Mouse (Mus musculus) CH12.LX (cell line): ENCODE data around the gene Gcnt7. TPM values are rescaled to one million over a fixed set of nuclear protein-coding genes. Genes with fewer than 3 reads are reported as not detected.

Experiments
- DNase-seq: peaks from one replicate; pipeline ENCODE4 v3.0.0-alpha.2; 2013; ENCODE audit errors: extremely low read depth
- H3K27ac ChIP-seq: 2 replicates; pipeline ENCODE4 v1.5.1; 2012; ENCODE audit warnings: low read depth, mild to moderate bottlenecking, control low read depth, moderate library complexity; ENCODE audit not compliant: insufficient read depth
- H3K27me3 ChIP-seq: replicated peaks from 2 replicates; pipeline ENCODE3; 2012; ENCODE audit warnings: inconsistent platforms
- H3K36me3 ChIP-seq, 2 experiments: replicated peaks in 1 of 2; 2 replicates each; pipeline versions ENCODE3 to v1.6.1; 2012; ENCODE audit warnings: inconsistent platforms in 1 of 2, low read length in 1 of 2, mild to moderate bottlenecking in 1 of 2, mixed read lengths in 1 of 2, moderate library complexity in 1 of 2; ENCODE audit not compliant: control insufficient read depth in 1 of 2, insufficient read depth in 1 of 2
- H3K4me1 ChIP-seq, 2 experiments: 2 replicates each; pipeline ENCODE4 v1.6.1; 2012; ENCODE audit warnings: inconsistent platforms in 1 of 2, moderate library complexity in 1 of 2; ENCODE audit not compliant: insufficient read depth in 2 of 2, control insufficient read depth in 1 of 2
- H3K4me2 ChIP-seq: 2 replicates; pipeline ENCODE4 v1.6.1; 2012; ENCODE audit warnings: low read depth, mild to moderate bottlenecking, control low read depth; ENCODE audit not compliant: poor library complexity, insufficient read depth, severe bottlenecking
- H3K4me3 ChIP-seq, 3 experiments: fragments of 150-350 bp in 1 of 3; sonication (generic) in 1 of 3; replicated peaks in 1 of 3; 2 replicates each; pipeline versions ENCODE3 to v1.5.1; 2011 to 2012; ENCODE audit warnings: low read depth in 2 of 3, low read length in 2 of 3, mild to moderate bottlenecking in 2 of 3, moderate library complexity in 2 of 3, control low read depth in 1 of 3, improper control_type of control experiment in 1 of 3, inconsistent platforms in 1 of 3, mixed read lengths in 1 of 3; ENCODE audit not compliant: poor library complexity in 1 of 3
- H3K79me2 ChIP-seq: replicated peaks from 2 replicates; pipeline ENCODE4 v1.6.1; 2012; ENCODE audit warnings: mild to moderate bottlenecking, moderate library complexity; ENCODE audit not compliant: control insufficient read depth, poor library complexity, insufficient read depth, severe bottlenecking; ENCODE audit errors: extremely low read depth
- H3K9ac ChIP-seq: 2 replicates; pipeline ENCODE4 v1.6.1; 2012; ENCODE audit warnings: low read depth, mild to moderate bottlenecking, control low read depth, moderate library complexity; ENCODE audit not compliant: insufficient read depth
- H3K9me3 ChIP-seq: replicated peaks from 2 replicates; pipeline ENCODE3; 2012; ENCODE audit warnings: low read length, inconsistent platforms, mixed read lengths
- BHLHE40 ChIP-seq: IDR thresholded peaks from 2 replicates; pipeline ENCODE4 v1.6.1; 2011; ENCODE audit warnings: mild to moderate bottlenecking, low read depth, low read length, improper control_type of control experiment
- CTCF ChIP-seq, 2 experiments: IDR thresholded peaks in 1 of 2; conservative IDR thresholded peaks in 1 of 2; 2 replicates each; pipeline ENCODE4 v1.5.1; 2011 to 2012; ENCODE audit warnings: low read depth in 2 of 2, low read length in 2 of 2, improper control_type of control experiment in 1 of 2, inconsistent platforms in 1 of 2, mild to moderate bottlenecking in 1 of 2, moderate library complexity in 1 of 2
- E2F4 ChIP-seq: IDR thresholded peaks from 2 replicates; pipeline ENCODE4 v1.6.1; 2011; ENCODE audit warnings: low read depth, low read length, improper control_type of control experiment; ENCODE audit not compliant: insufficient replicate concordance
- ELF1 ChIP-seq: IDR thresholded peaks from 2 replicates; pipeline ENCODE4 v1.6.1; 2014; ENCODE audit warnings: low read depth, mild to moderate bottlenecking, inconsistent platforms, low read length, improper control_type of control experiment
- GABPA ChIP-seq: IDR thresholded peaks from 2 replicates; pipeline ENCODE4 v1.6.1; 2012; ENCODE audit warnings: low read depth, low read length, improper control_type of control experiment, inconsistent platforms; ENCODE audit not compliant: insufficient replicate concordance
- IRF4 ChIP-seq: IDR thresholded peaks from 2 replicates; pipeline ENCODE4 v1.6.1; 2014; ENCODE audit warnings: low read depth, mild to moderate bottlenecking, inconsistent platforms, low read length, improper control_type of control experiment
- MAFK ChIP-seq: IDR thresholded peaks from 2 replicates; pipeline ENCODE4 v1.6.1; 2011; ENCODE audit warnings: low read length, improper control_type of control experiment; ENCODE audit not compliant: insufficient replicate concordance
- MAZ ChIP-seq: IDR thresholded peaks from 2 replicates; pipeline ENCODE4 v1.6.1; 2012; ENCODE audit warnings: low read depth, mild to moderate bottlenecking, inconsistent platforms, low read length, improper control_type of control experiment, moderate library complexity
- NRF1 ChIP-seq: IDR thresholded peaks from 2 replicates; pipeline ENCODE4 v1.6.1; 2014; ENCODE audit warnings: low read depth, mild to moderate bottlenecking, inconsistent platforms, low read length, improper control_type of control experiment, moderate library complexity
- POLR2A ChIP-seq: IDR thresholded peaks from 2 replicates; pipeline ENCODE4 v1.6.1; 2011; ENCODE audit warnings: low read depth, mild to moderate bottlenecking, improper control_type of control experiment, low read length
- RAD21 ChIP-seq: IDR thresholded peaks from 2 replicates; pipeline ENCODE4 v1.6.1; 2011; ENCODE audit warnings: low read depth, mild to moderate bottlenecking, low read length, improper control_type of control experiment, moderate library complexity
- TBP ChIP-seq: conservative IDR thresholded peaks from 2 replicates; pipeline ENCODE4 v1.6.1; 2011; ENCODE audit warnings: low read depth, low read length, improper control_type of control experiment
- TCF12 ChIP-seq: IDR thresholded peaks from 2 replicates; pipeline ENCODE4 v1.6.1; 2014; ENCODE audit warnings: low read depth, mild to moderate bottlenecking, inconsistent platforms, low read length, improper control_type of control experiment
- UBTF ChIP-seq: IDR thresholded peaks from 2 replicates; pipeline ENCODE4 v1.6.1; 2012; ENCODE audit warnings: low read depth, mild to moderate bottlenecking, inconsistent platforms, low read length, improper control_type of control experiment, moderate library complexity
- USF1 ChIP-seq: IDR thresholded peaks from 2 replicates; pipeline ENCODE4 v1.6.1; 2014; ENCODE audit warnings: low read depth, mild to moderate bottlenecking, inconsistent platforms, low read length, improper control_type of control experiment
- USF2 ChIP-seq: conservative IDR thresholded peaks from 2 replicates; pipeline ENCODE4 v1.6.1; 2011; ENCODE audit warnings: low read depth, low read length, improper control_type of control experiment
- ZC3H11A ChIP-seq: IDR thresholded peaks from 2 replicates; pipeline ENCODE4 v1.6.1; 2012; ENCODE audit warnings: low read depth, mild to moderate bottlenecking, inconsistent platforms, low read length, improper control_type of control experiment
- ZKSCAN1 ChIP-seq: IDR thresholded peaks from 2 replicates; pipeline ENCODE4 v1.6.1; 2012; ENCODE audit warnings: low read depth, inconsistent platforms, low read length, improper control_type of control experiment, borderline replicate concordance
- ZNF384 ChIP-seq: IDR thresholded peaks from 2 replicates; pipeline ENCODE4 v1.6.1; 2012; ENCODE audit warnings: low read depth, low read length, improper control_type of control experiment, inconsistent platforms
- dilution Hi-C: fragments of 300-500 bp; cut with MboI; formaldehyde crosslinking; loops from 2 replicates; pipeline ENCODE4 v1.14.3; 2020; ENCODE audit warnings: low sequenced_read_pairs; ENCODE audit not compliant: extremely low pct_unique_long_range_greater_than_20kb, extremely low pct_ligation_motif_present
- in situ Hi-C: fragments of 300-500 bp; cut with MboI; formaldehyde crosslinking; loops from 3 replicates; pipeline ENCODE4 v1.14.3; 2019; ENCODE audit warnings: low sequenced_read_pairs, low pct_ligation_motif_present, low pct_unique_long_range_greater_than_20kb, mixed read lengths
- polyA plus RNA-seq: library from polyadenylated mRNA; unstranded; fragments of >175 nt; gene quantifications from 2 replicates; pipeline ENCODE4 v1.2.1, GENCODE M21; 2012; ENCODE audit warnings: low read depth; ENCODE audit not compliant: insufficient read length
- total RNA-seq, 2 experiments: library from RNA; depleted of rRNA; stranded (reverse); fragments of 300-350 nt in 1 of 2; fragments of >200 nt in 1 of 2; gene quantifications; 2 replicates each; pipeline ENCODE4 v1.2.3; 2012 to 2014

The Gcnt7 gene
- total and polyA plus RNA-seq, 3 experiments = 0.17 to 0.21 TPM; not detected in 1

DNA sequence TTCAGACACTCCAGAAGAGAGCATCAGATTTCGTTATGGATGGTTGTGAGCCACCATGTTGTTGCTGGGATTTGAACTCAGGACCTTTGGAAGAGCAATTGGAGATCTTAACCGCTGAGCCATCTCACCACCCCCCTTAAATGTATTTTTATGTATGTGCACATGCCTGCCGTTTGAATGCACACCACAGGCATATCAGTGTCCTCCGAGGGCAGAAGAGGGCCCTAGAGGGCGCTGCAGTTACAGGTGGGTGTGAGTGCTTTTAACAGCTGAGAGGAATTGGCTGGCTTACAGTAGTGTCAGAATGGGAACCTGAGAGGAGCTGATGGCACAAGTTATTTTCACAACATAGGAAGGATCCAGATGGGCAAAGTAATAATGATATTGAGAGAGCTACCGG lies 16.6 kb upstream of the Gcnt7 start:
- no peak overlapping the region for H3K9ac ChIP-seq
- peak; percentile 41 for DNase-seq
- H3K36me3 ChIP-seq = peaks cover 0 to 15% of the 10 kb centered on the region in 2 experiments
- H3K9me3 ChIP-seq = no peaks in the 10 kb centered on the region
- no peaks in the 10 kb centered on the region for H3K79me2 ChIP-seq
- H3K4me2 ChIP-seq = no peak overlapping the region
- no peak overlapping the region for H3K4me3 ChIP-seq
- dilution Hi-C loops = no loop called here
- in situ Hi-C loops = loop anchor here (10.0 to 25.0 kb wide), 3 partner anchors 300 to 612 kb away; no protein-coding TSS in a partner anchor
- H3K27ac ChIP-seq = no peak overlapping the region
- TF ChIP-seq RAD21 (peak; percentile 14), MAZ (0 out of 2 replicates have a peak, but pooled peaks have one; percentile 18), BHLHE40 (peak; percentile 17; the same call in 1 of the 2 replicates), CTCF (conservative IDR thresholded peaks at IDR 0.05 in 1 of 2, IDR thresholded peaks at IDR 0.05 in 1 of 2; ENCODE audit: low read depth in 2 of 2, low read length in 2 of 2) (peak; percentile 33 to 64), ZKSCAN1 (no peak)
- peaks cover 4 to 11% of the 10 kb centered on the region in 2 experiments; a peak in 3 of 4 replicates for H3K4me1 ChIP-seq
- peaks cover 3% of the 10 kb centered on the region for H3K27me3 ChIP-seq

DNA sequence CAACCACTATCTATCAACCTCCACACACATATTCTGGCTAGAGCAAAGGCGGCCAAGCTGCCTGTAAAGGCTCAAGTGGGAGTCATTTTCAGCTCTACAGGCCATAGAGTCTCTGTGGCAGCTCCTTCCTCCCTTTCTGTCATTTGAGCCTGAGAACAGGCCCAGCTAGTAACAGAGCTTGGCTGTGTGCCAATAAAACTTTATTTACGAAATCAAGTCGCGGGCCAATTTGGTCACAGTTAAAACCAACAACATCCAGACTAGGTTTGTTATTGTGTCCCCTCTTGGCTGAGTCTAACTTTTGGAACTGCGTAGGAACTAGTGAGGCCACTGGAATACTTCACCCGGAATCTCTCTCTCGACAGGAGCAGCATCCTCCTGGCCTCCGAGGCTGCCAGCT lies 15.2 kb upstream of the Gcnt7 start:
- DNase-seq = no peak
- H3K4me2 ChIP-seq = no peak overlapping the region
- no peak overlapping the region for H3K27ac ChIP-seq
- peaks cover 4 to 11% of the 10 kb centered on the region in 2 experiments; a peak in 3 of 4 replicates for H3K4me1 ChIP-seq
- dilution Hi-C loops = no loop called here
- no peak for TF ChIP-seq IRF4
- no peak for TF ChIP-seq TCF12
- TF ChIP-seq ZC3H11A = no peak
- TF ChIP-seq USF2 = no peak
- no peak for TF ChIP-seq USF1
- no peak for TF ChIP-seq POLR2A
- no peak for TF ChIP-seq E2F4
- no peak for TF ChIP-seq ZNF384
- TF ChIP-seq MAFK = no peak
- no peak for TF ChIP-seq TBP
- no peak for TF ChIP-seq UBTF
- TF ChIP-seq ELF1 = no peak
- TF ChIP-seq BHLHE40 = no peak
- TF ChIP-seq MAZ = no peak
- TF ChIP-seq NRF1 = no peak
- no peak for TF ChIP-seq GABPA
- TF ChIP-seq, all 38 proteins: peak for 0
- no peaks in the 10 kb centered on the region for H3K27me3 ChIP-seq
- no peaks in the 10 kb centered on the region for H3K79me2 ChIP-seq
- in situ Hi-C loops = loop anchor here (10.0 kb wide), 2 partner anchors 301 to 521 kb away; no protein-coding TSS in a partner anchor
- peaks cover 10 to 29% of the 10 kb centered on the region in 2 experiments for H3K36me3 ChIP-seq
- H3K4me3 ChIP-seq = no peak overlapping the region
- no peaks in the 10 kb centered on the region for H3K9me3 ChIP-seq
- no peak overlapping the region for H3K9ac ChIP-seq
